Mouse (Mus musculus): ENCODE data around the gene Map3k14.
"Not testable (repeated sequence)": the region's sequence is repeated elsewhere in the genome, so short reads cannot be mapped to it uniquely, and the experiment has no call there.

The Map3k14 gene

GRCm38 (mm10) chr11:103246081-103246730 is 21.1 kb downstream of the Map3k14 start:
- peak; percentile 87 for DNase-seq (ENCODE audit: low read depth)

- peak; percentile 36 for DNase-seq (ENCODE audit: low read depth)
Observed at GRCm38 (mm10) chr11:103244856-103245255, 22.4 kb downstream of the Map3k14 start.

- no peak for DNase-seq (ENCODE audit: low read depth)
Observed at GRCm38 (mm10) chr11:103240740-103241139, 26.5 kb downstream of the Map3k14 start.

GRCm38 (mm10) chr11:103237757-103238156 is 29.5 kb downstream of the Map3k14 start:
- no peak for DNase-seq (ENCODE audit: low read depth)

- DNase-seq (ENCODE audit: low read depth), result no peak
Observed at GRCm38 (mm10) chr11:103236903-103237302, 30.4 kb downstream of the Map3k14 start.

- no peak for DNase-seq (ENCODE audit: low read depth)
Observed at GRCm38 (mm10) chr11:103236431-103236830, 30.8 kb downstream of the Map3k14 start.

GRCm38 (mm10) chr11:103235702-103236101 is 31.6 kb downstream of the Map3k14 start:
- DNase-seq (ENCODE audit: low read depth), result no peak

- DNase-seq (ENCODE audit: low read depth), result no peak
Observed at GRCm38 (mm10) chr11:103234447-103234846, 32.8 kb downstream of the Map3k14 start.

GRCm38 (mm10) chr11:103232966-103233365 is 34.3 kb downstream of the Map3k14 start:
- peak; percentile 88 for DNase-seq (ENCODE audit: low read depth)

GRCm38 (mm10) chr11:103231367-103231766 is 35.9 kb downstream of the Map3k14 start:
- DNase-seq (ENCODE audit: low read depth), result no peak

GRCm38 (mm10) chr11:103230626-103231025 is 36.6 kb downstream of the Map3k14 start:
- no peak for DNase-seq (ENCODE audit: low read depth)

- no peak for DNase-seq (ENCODE audit: low read depth)
Observed at GRCm38 (mm10) chr11:103229608-103230007, 37.7 kb downstream of the Map3k14 start.

- DNase-seq (ENCODE audit: low read depth), result no peak
Observed at GRCm38 (mm10) chr11:103223951-103224456, 43.3 kb downstream of the Map3k14 start.

GRCm38 (mm10) chr11:103223444-103223843 is 43.8 kb downstream of the Map3k14 start:
- DNase-seq (ENCODE audit: low read depth), result no peak

GRCm38 (mm10) chr11:103222718-103223117 is 44.6 kb downstream of the Map3k14 start:
- not testable (repeated sequence) for DNase-seq (ENCODE audit: low read depth)

- no peak for DNase-seq (ENCODE audit: low read depth)
Observed at GRCm38 (mm10) chr11:103221437-103221836, 45.8 kb downstream of the Map3k14 start.

- DNase-seq (ENCODE audit: low read depth), result peak; percentile 30
Observed at GRCm38 (mm10) chr11:103219995-103220394, 47.3 kb downstream of the Map3k14 start.

GRCm38 (mm10) chr11:103219259-103219658 is 48.0 kb downstream of the Map3k14 start:
- no peak for DNase-seq (ENCODE audit: low read depth)

- DNase-seq (ENCODE audit: low read depth), result no peak
Observed at GRCm38 (mm10) chr11:103218517-103218901, 48.8 kb downstream of the Map3k14 start.

GRCm38 (mm10) chr11:103217790-103218516 is 49.3 kb downstream of the Map3k14 start, which contains the start of gene Spata32:
Gene Spata32 (minus strand): TSS chr11:103218432.
- DNase-seq (ENCODE audit: low read depth), result no peak

- DNase-seq (ENCODE audit: low read depth), result no peak
Observed at GRCm38 (mm10) chr11:103215355-103215754, 51.9 kb downstream of the Map3k14 start.

- DNase-seq (ENCODE audit: low read depth), result no peak
Observed at GRCm38 (mm10) chr11:103213712-103214111, 53.6 kb downstream of the Map3k14 start.

- peak; percentile 57 for DNase-seq (ENCODE audit: low read depth)
Observed at GRCm38 (mm10) chr11:103210291-103210690, 57.0 kb downstream of the Map3k14 start.
